Mouse (Mus musculus) hindbrain, embryonic 16.5 days (tissue): ENCODE data around the gene Epas1. TPM values are rescaled to one million over a fixed set of nuclear protein-coding genes. Genes with fewer than 3 reads are reported as not detected.

Experiments
- ATAC-seq: fragments of 200-750 bp; cut with Nextera tagmentation; 2 replicates; pipeline ENCODE4 v1.8.0; 2017; ENCODE audit warnings: moderate TSS enrichment, moderate library complexity
- H3K27ac ChIP-seq: fragments of 300-500 bp; sonication (generic); 2 replicates; pipeline ENCODE4 v1.5.1; 2014; ENCODE audit warnings: low read depth, mild to moderate bottlenecking, control low read depth, low read length, moderate library complexity
- H3K27me3 ChIP-seq: fragments of 300-500 bp; sonication (generic); replicated peaks from 2 replicates; pipeline ENCODE4 v1.6.1; 2014; ENCODE audit warnings: low read length; ENCODE audit not compliant: control insufficient read depth, insufficient read depth
- H3K36me3 ChIP-seq: fragments of 300-500 bp; sonication (generic); 2 replicates; pipeline ENCODE4 v1.6.1; 2014; ENCODE audit warnings: mild to moderate bottlenecking, low read length, moderate library complexity, mixed read lengths; ENCODE audit not compliant: control insufficient read depth, insufficient read depth
- H3K4me1 ChIP-seq: fragments of 300-500 bp; sonication (generic); 2 replicates; pipeline ENCODE4 v1.6.1; 2014; ENCODE audit warnings: low read depth, low read length; ENCODE audit not compliant: control insufficient read depth, insufficient read depth
- H3K4me2 ChIP-seq: fragments of 300-500 bp; sonication (generic); 2 replicates; pipeline ENCODE4 v1.6.1; 2014; ENCODE audit warnings: mild to moderate bottlenecking, low read length, control low read depth, moderate library complexity
- H3K4me3 ChIP-seq: fragments of 300-500 bp; sonication (generic); 2 replicates; pipeline ENCODE4 v1.5.1; 2014; ENCODE audit warnings: mild to moderate bottlenecking, low read length, control low read depth, moderate library complexity
- H3K9ac ChIP-seq: fragments of 300-500 bp; sonication (generic); 2 replicates; pipeline ENCODE4 v1.6.1; 2014; ENCODE audit warnings: low read depth, mild to moderate bottlenecking, control low read depth, low read length, moderate library complexity
- H3K9me3 ChIP-seq: fragments of 300-500 bp; sonication (generic); 2 replicates; pipeline ENCODE4 v1.6.1; 2014; ENCODE audit warnings: mild to moderate bottlenecking, low read length, moderate library complexity; ENCODE audit not compliant: control insufficient read depth
- whole genome bisulfite sequencing: fragments of 180-500 bp; shearing (Covaris S2); extraction: QIAGEN DNeasy Blood & Tissue Kit; methylation state at CpG from one replicate; pipeline ENCODE4 v1.1.7; 2014; 5-methylcytosine and 5-hydroxymethylcytosine counted together
- polyA plus RNA-seq: library from polyadenylated mRNA; unstranded; fragments of >200 nt; fragmentation: Nextera tagmentation; extraction: Ambion mirVana; gene quantifications from 2 replicates; pipeline ENCODE4 v1.2.1, GENCODE M21; 2015

Gene Epas1
- polyA plus RNA-seq, 1 experiment from 2014 or later: 5.7 TPM

DNA sequence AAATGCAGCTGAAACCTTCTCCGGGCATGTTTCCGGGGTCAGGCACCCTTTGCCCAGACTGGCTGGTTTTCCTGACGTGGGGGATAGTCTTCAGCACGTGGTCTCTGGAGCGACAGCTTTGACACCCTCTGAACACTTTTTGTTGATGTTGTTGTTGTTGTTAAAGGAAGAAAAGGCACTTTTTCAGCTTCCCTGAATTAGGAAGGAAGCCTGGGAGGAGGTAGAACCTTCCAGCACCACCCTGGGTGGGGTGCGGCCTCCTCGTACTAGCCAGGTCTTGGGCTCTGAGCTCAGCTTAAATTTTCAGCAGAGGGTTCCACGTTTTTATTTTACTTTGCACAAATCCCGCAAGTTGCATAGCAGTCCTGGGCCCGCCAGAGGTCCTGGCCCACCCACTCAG lies 49.6 kb downstream of the Epas1 start:
- H3K9me3 ChIP-seq: no peaks in the 10 kb centered on the region
- H3K36me3 ChIP-seq: no peaks in the 10 kb centered on the region
- H3K27ac ChIP-seq: no peak overlapping the region
- H3K4me3 ChIP-seq: no peak overlapping the region
- no peak overlapping the region for H3K4me2 ChIP-seq
- no peaks in the 10 kb centered on the region for H3K27me3 ChIP-seq
- H3K4me1 ChIP-seq: no peaks in the 10 kb centered on the region
- ATAC-seq: no peak
- WGBS: 81% methylated on average over 10 of the region's 10 CpGs
- H3K9ac ChIP-seq: no peak overlapping the region

DNA sequence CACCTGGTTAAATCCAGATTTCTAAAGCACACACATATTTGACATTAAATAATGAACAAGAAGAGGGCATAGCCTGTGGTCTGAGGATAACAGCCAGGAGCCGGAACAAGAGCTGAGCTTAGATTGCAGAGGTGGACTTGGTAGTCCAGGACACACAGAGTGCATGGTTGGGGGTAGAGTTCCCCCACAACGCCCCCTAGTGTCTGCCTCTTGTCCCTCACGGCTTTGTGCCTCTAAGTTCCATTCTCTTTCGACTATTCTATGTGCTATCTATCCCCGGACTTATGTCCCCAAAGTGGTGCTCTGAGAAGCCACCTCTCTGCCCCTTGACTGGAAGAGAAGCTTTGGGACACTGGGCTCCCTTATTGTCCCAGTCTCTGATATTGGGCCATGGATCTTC lies 50.2 kb downstream of the Epas1 start:
- no peaks in the 10 kb centered on the region for H3K36me3 ChIP-seq
- no peaks in the 10 kb centered on the region for H3K9me3 ChIP-seq
- H3K9ac ChIP-seq: no peak overlapping the region
- H3K27me3 ChIP-seq: no peaks in the 10 kb centered on the region
- H3K27ac ChIP-seq: no peak overlapping the region
- ATAC-seq: no peak
- no peak overlapping the region for H3K4me3 ChIP-seq
- H3K4me2 ChIP-seq: no peak overlapping the region
- no peaks in the 10 kb centered on the region for H3K4me1 ChIP-seq
- 87% methylated on average over 5 of the region's 5 CpGs for WGBS

DNA sequence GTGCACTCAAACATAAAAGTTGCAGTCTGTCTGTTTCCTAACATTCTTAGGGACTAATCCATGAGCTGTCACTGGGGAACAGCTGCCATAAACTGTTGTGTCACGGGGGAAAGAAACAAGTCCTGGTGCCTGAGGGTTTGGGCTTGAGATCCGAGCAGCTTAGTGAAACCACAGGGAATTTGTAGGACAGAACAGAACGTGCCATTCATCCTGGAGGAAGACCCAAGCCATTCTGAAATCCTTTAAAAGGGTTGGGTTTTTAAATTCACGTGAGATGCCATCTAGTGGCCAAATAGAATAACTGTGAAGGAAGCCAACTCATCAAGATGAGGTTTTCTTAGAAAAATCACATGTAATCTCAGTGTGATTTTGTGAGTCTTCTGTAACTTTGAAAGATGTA lies 58.5 kb downstream of the Epas1 start:
- ATAC-seq: peak; percentile 54; the same call in 1 of the 2 replicates
- no peak overlapping the region for H3K4me3 ChIP-seq
- 3% methylated on average over 4 of the region's 4 CpGs for WGBS
- no peaks in the 10 kb centered on the region for H3K9me3 ChIP-seq
- no peaks in the 10 kb centered on the region for H3K27me3 ChIP-seq
- H3K4me2 ChIP-seq: no peak overlapping the region; the same call in 1 of the 2 replicates
- no peak overlapping the region for H3K9ac ChIP-seq
- no peaks in the 10 kb centered on the region for H3K36me3 ChIP-seq
- H3K4me1 ChIP-seq: 0 out of 2 replicates have a peak, but pooled peaks cover 3% of the 10 kb centered on the region
- H3K27ac ChIP-seq: no peak overlapping the region

DNA sequence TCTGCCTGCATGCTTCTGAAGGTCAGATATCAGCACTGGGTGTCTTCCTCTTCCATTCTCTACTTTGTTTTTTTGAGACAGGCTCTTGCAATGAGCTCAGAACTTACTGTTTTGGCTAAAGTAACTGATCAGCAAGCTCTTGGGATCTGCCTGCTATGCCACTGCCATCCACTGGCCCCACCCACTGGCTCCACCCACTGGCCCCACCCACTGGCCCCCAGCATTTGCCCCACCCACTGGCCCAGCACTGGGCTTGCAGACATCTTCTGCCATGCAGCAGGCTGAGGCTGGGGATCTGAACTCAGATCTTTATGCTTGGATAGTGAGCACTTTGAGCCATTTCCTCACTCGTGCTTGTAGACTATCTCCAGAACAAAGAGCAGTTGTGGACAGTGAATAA lies 60.8 kb downstream of the Epas1 start:
- H3K4me2 ChIP-seq: no peak overlapping the region
- H3K4me1 ChIP-seq: 0 out of 2 replicates have a peak, but pooled peaks cover 3% of the 10 kb centered on the region
- H3K27ac ChIP-seq: no peak overlapping the region
- no peaks in the 10 kb centered on the region for H3K36me3 ChIP-seq
- no peaks in the 10 kb centered on the region for H3K9me3 ChIP-seq
- WGBS: 50% methylated on average over 1 of the region's 1 CpGs
- H3K4me3 ChIP-seq: no peak overlapping the region
- ATAC-seq: no peak
- H3K9ac ChIP-seq: 0 out of 2 replicates have a peak overlapping the region, but pooled peaks have one; percentile 9
- no peaks in the 10 kb centered on the region for H3K27me3 ChIP-seq

DNA sequence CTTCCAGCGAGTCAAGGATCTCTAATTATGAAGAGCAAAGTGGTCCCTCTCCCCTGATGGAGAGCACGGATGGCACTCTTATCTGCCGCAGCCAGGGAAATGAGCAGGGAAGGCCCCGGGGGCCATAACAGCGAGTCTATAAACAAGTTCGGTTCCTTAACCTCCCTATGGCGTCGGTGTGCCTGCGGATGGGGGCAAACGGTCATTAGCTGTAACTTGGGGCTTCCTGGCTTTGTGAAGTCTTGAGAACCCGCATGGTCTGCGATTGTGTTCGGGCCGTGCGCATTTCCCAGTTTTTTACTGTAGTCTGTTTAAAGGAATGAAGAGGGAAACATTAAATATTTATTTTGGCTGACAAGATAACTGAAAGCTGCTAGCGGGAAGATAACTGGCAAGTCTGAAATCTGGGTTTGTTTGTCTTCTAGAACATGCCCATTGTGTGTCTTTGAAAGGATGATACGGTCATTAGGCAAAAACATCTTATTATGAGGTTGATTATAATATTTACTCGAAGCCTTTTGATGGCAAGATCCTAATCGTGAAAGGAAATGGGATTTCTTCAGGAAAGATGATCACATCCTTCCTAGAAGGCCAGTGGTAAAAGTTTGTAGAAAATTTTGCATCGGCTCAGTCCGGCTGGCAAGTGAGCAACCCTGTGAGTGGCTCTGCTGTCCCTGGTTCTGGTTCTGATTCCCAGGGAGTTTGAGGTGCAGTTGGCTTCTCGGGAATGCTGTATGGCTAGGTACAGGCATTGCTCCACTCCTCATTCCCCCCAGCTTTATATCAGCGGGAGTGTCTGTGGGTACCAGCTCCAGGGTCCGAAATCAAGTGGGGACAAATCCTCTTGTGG lies 61.7 kb downstream of the Epas1 start:
- H3K4me3 ChIP-seq: no peak overlapping the region
- WGBS: 78% methylated on average over 24 of the region's 24 CpGs
- 0 out of 2 replicates have a peak, but pooled peaks cover 3% of the 10 kb centered on the region for H3K4me1 ChIP-seq
- no peak overlapping the region for H3K9ac ChIP-seq
- H3K4me2 ChIP-seq: no peak overlapping the region
- no peak overlapping the region for H3K27ac ChIP-seq
- no peak for ATAC-seq
- no peaks in the 10 kb centered on the region for H3K9me3 ChIP-seq
- H3K36me3 ChIP-seq: no peaks in the 10 kb centered on the region
- no peaks in the 10 kb centered on the region for H3K27me3 ChIP-seq

DNA sequence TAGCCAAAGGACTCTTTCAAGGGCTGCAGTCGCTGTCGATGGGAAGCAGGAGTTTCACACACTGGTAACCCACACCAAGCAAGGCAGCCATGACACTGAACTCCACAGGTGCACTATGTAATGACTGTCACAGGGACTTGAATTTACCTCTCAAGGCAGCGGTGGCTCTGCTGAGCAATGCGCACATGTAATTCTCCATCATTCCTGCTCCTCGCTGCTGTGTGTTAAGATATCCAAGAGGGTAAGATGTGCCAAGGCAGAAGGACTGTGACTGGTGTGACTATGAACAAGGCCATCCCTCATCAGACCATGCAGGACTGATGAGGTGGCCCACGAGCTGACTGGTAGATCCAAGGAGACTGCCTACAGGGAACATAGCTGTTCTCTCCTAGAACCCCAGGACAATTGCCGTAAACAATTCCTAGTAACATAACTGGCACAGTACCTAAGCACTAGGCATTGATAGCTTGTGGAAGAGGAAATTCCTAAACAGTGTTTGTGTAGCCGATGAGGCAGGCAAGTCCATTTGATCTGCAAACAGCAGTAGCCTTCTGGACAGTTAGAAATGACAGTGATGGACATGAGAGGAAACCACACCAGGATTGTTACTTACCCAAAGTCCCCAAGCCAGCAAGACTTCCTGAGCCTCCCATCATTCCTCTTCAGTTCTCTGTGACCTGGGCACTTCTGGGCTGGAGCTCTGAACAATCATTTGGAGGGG lies 68.7 kb downstream of the Epas1 start:
- H3K4me2 ChIP-seq: no peak overlapping the region
- H3K27me3 ChIP-seq: no peaks in the 10 kb centered on the region
- no peaks in the 10 kb centered on the region for H3K36me3 ChIP-seq
- no peak overlapping the region for H3K9ac ChIP-seq
- no peak overlapping the region for H3K27ac ChIP-seq
- ATAC-seq: no peak
- 90% methylated on average over 8 of the region's 8 CpGs for WGBS
- H3K9me3 ChIP-seq: no peaks in the 10 kb centered on the region
- no peak overlapping the region for H3K4me3 ChIP-seq
- H3K4me1 ChIP-seq: no peaks in the 10 kb centered on the region

DNA sequence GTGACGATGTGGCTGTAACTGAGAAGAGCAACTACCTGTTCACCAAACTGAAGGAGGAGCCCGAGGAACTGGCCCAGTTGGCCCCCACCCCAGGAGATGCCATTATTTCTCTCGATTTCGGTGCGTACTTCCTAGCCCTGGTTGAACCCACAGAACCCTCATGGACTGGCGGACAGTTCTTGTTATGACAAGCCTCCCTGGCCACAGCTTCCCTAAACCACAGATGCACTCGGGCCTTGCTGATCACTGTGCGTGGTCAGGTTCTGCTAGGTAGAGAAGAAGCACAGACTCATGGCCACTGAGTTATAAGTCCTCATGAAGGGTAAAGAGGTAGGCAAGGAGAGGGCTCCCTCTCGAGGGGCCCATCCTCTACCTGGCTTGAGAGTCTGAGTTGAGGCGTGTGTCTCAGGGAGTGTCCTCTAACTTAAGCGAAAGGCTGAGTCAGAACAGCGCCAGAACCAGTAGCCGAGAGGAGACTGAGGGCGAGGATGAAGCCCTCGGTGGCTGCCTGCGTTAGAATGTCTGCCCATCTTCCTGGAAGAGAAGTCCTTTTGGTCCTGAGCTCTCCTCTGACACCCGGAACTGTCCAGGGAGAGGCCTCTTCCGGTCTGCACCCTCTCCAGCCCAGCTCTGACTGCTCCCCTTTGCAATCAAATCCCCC lies 71.1 kb downstream of the Epas1 start:
- H3K9ac ChIP-seq: no peak overlapping the region
- H3K4me2 ChIP-seq: no peak overlapping the region
- H3K27me3 ChIP-seq: no peaks in the 10 kb centered on the region
- H3K36me3 ChIP-seq: no peaks in the 10 kb centered on the region
- H3K27ac ChIP-seq: no peak overlapping the region
- no peak overlapping the region for H3K4me3 ChIP-seq
- H3K9me3 ChIP-seq: no peaks in the 10 kb centered on the region
- WGBS: 90% methylated on average over 18 of the region's 18 CpGs
- ATAC-seq: no peak
- H3K4me1 ChIP-seq: no peaks in the 10 kb centered on the region

DNA sequence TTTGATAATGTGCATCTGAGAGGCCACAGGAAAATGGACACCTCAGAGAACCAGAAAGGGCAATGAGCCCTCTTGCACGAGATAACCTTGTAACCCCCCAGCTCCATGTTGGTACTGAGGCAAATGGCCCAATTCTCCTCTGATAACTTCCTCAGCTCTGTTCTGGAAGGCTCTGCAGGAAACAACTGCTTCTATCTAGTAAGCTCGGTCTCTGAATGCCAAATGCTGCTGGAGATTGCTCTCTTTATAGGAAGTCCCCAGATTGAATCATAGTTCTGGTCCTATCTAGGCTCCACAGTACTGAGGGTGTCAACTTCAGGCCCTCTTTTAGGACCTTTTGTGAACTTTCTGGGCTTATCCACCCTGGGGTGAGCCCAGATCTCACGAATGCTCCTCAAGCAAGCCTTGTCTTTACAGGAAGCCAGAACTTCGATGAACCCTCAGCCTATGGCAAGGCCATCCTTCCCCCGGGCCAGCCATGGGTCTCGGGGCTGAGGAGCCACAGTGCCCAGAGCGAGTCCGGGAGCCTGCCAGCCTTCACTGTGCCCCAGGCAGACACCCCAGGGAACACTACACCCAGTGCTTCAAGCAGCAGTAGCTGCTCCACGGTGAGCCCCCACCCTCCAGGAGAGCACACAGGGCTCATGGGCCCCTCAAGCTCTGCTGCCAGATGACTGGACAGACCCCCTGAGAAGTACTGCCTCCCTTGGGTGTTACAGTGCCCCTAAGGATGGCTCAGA lies 71.8 kb downstream of the Epas1 start:
- Histone ChIP-seq H3K9ac (no peak overlapping the region), H3K9me3 (no peaks in the 10 kb centered on the region), H3K4me2 (no peak overlapping the region), H3K27ac (no peak overlapping the region), H3K36me3 (no peaks in the 10 kb centered on the region), H3K4me3 (no peak overlapping the region), H3K27me3 (no peaks in the 10 kb centered on the region), H3K4me1 (no peaks in the 10 kb centered on the region)
- 94% methylated on average over 9 of the region's 9 CpGs for WGBS
- no peak for ATAC-seq
